Mouse (Mus musculus): ENCODE results near the gene Kmt2b. TPM values are rescaled to one million over a fixed set of nuclear protein-coding genes. Genes with fewer than 3 reads are reported as not detected.

The Kmt2b gene
- total RNA-seq (2021), result 10 to 100 TPM; 39.1 to 57.1 TPM

GRCm38 (mm10) chr7:30588676-30589434 is at the start of gene Kmt2b:
Kmt2b (minus strand) TSS chr7:30588726.
- DNase-seq (ENCODE audit: extremely low spot score in 1 of 2, low spot score in 1 of 2), result peak; percentile 78 to 96

DNA sequence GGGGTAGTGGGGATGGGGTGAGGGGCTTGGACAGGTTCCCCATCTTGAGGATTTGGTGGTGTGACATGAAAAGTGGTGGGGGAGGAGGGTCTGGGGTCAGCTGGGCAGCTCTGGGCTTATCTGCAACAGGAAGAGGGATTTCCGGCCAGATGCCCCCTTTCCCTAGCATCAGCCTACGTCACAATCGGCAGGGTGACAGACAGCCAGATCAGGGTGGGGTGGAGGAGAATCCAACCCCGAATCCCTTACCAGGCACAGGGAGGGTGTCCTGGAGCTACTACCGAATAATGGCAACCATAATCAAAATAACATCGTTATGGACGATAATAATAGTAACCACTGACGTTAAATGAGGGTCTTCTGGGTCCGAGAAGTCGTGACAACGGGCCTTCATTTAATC is 47.9 kb upstream of the Kmt2b start:
- no peak for DNase-seq (ENCODE audit: extremely low spot score in 1 of 2, low spot score in 1 of 2)

DNA sequence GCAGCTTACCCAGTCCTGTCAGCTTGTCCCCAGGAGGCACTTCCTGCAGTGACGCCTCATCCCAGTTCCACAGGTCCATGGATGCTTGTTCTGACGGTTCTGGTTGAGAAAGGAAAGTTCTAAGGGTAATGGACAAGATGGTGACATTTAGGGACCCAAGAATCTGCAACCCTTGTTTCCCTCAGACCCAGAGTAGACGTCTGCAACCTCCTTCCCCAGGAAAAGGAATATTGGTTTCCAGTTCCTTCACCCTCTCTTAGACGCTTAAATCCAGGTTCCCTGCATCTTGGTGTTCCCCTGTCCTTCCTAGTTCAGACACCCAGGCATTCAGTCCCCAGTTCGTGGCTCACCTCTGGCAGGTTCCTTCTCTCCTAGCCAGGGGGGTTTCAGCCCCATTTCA is 47.2 kb upstream of the Kmt2b start, which contains the start of gene Etv2:
Gene Etv2, minus strand, starts transcription at position 101 of the 400 bp plus-strand sequence.
- no peak for DNase-seq (ENCODE audit: extremely low spot score in 1 of 2, low spot score in 1 of 2)

- peak in 1 of 2 experiments; percentile 43 for DNase-seq (ENCODE audit: extremely low spot score in 1 of 2, low spot score in 1 of 2)
Observed at GRCm38 (mm10) chr7:30634621-30635020, 46.1 kb upstream of the Kmt2b start.

DNA sequence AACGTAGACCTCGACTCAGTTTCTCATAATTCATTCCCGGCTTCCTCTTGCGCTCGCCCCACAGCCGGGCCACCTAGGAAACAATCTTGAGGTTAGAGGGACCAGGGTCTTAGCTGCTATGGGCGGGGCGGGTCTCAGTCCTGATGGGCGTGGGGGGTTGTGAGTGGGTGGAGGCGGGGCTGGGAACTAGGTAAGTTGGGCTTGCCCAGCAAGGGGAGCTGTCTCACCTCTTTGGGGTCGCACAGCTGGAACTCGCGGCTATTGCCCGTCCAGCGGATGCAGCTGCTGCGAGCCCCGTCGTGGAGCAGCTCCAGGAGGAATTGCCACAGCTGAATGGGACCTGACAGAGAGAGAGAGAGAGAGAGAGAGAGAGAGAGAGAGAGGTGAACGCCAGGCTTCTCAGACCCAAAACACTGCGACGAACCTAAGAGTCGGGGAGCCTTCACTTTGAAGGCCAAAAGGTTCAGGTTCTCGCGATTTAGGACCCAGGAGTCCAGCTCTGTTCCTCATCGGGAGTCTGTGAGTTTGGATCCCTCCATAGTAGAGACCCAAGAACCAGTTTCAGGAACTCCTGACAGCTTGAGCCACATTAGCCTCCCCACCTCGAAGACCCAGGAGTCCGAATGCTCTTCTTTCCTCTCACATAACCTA is 45.4 kb upstream of the Kmt2b start:
- DNase-seq (ENCODE audit: extremely low spot score in 1 of 2, low spot score in 1 of 2), result no peak

- DNase-seq (ENCODE audit: extremely low spot score in 1 of 2, low spot score in 1 of 2), result no peak
Observed at GRCm38 (mm10) chr7:30629013-30629412, 40.5 kb upstream of the Kmt2b start.

DNA sequence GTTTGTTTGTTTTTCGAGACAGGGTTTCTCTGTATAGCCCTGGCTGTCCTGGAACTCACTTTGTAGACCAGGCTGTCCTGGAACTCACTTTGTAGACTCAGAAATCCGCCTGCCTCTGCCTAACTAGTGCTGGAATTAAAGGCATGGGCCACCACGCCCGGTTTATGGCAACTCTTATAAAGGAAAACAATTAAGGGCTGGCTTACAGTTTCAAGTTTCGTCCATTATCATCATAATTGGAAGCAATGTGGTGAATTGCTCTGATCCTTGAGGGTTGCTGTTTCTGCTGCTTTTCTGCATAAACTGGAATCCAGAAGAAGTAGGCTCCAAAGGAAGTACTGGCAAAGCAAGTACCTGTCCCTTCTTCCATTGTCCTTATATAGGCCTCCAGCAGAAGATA is 38.1 kb upstream of the Kmt2b start:
- no peak for DNase-seq (ENCODE audit: extremely low spot score in 1 of 2, low spot score in 1 of 2)

GRCm38 (mm10) chr7:30625530-30626384 is 37.2 kb upstream of the Kmt2b start, which contains the start of gene Cox6b1:
Cox6b1 (minus strand) TSS chr7:30626151.
- peak; percentile 55 to 78 for DNase-seq (ENCODE audit: extremely low spot score in 1 of 2, low spot score in 1 of 2)

DNA sequence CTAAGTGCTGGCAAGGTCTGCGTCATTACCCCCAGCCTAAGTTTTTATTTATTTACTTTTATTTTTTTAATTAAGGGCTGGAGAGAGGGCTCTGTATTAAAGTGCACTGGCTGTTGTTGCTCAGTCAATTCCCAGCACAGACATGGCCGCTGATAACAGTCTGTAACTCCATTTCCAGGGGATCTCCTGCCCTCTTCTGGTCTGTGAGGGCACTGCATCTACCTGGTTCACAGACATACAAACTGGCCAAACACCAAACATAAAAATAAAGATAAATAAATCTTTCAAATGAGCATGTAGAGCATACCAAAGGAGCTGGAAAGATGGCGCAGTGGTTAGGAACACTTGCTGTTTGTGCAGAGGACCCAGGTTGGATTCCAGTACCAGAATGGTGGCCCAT is 30.7 kb upstream of the Kmt2b start:
- peak in 1 of 2 experiments; percentile 10 for DNase-seq (ENCODE audit: extremely low spot score in 1 of 2, low spot score in 1 of 2)

DNA sequence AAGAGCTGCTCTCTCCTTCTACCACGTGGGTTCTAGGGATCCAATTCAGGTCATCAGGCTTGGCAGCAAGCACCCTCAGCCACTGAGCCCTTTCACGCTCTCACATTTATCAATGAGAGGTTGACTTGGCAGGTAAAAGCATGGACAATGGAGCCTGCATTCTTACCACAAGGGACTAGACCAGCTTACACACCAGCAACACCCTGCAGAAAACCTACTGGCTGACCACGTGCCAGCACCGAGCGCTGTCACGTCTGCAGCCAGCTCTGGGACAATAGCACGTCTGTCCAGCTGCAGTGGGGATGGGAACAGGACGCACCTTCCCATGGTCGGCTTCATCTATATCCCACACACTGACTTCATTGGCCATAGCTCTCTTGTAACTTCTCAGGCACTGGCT is 30.1 kb upstream of the Kmt2b start:
- no peak for DNase-seq (ENCODE audit: extremely low spot score in 1 of 2, low spot score in 1 of 2)

DNA sequence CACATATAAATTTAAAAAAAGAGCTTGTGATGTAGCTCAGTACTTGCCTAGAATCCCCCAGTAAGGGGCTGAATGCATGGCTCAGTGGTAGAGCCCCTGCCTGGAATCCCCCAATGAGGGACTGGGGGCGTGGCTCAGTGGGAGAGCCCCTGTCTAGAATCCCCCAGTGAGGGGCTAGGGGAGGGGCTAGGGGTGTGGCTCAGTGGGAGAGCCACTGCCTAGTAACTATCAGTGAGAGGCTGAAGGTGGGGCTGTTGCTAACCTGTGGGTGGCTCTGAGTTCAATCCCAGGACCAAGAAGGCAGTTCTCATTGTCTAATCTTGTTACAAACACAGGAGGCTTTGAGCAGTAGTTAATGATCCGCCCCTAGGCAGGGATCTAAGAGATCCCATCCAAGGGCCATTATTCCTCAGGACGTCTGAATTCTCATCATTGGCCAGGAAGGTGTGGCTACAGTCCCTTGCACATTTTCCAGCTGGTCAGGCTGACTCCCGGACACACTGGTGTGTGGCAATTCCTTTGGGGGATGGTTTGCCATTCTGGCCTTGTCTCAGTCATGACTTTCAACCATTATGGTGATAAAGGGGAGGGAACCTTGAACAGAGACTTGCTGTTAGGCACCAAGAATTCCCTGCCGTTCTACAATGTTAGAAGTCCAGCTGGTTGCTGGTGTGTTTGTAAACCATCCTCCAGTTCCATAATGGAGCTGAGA is 26.7 kb upstream of the Kmt2b start:
- no peak for DNase-seq (ENCODE audit: extremely low spot score in 1 of 2, low spot score in 1 of 2)

- no peak for DNase-seq (ENCODE audit: extremely low spot score in 1 of 2, low spot score in 1 of 2)
Observed at GRCm38 (mm10) chr7:30614454-30614853, 25.9 kb upstream of the Kmt2b start.

GRCm38 (mm10) chr7:30613529-30614112 is 25.1 kb upstream of the Kmt2b start:
- DNase-seq (ENCODE audit: extremely low spot score in 1 of 2, low spot score in 1 of 2), result peak; percentile 34 to 58

DNA sequence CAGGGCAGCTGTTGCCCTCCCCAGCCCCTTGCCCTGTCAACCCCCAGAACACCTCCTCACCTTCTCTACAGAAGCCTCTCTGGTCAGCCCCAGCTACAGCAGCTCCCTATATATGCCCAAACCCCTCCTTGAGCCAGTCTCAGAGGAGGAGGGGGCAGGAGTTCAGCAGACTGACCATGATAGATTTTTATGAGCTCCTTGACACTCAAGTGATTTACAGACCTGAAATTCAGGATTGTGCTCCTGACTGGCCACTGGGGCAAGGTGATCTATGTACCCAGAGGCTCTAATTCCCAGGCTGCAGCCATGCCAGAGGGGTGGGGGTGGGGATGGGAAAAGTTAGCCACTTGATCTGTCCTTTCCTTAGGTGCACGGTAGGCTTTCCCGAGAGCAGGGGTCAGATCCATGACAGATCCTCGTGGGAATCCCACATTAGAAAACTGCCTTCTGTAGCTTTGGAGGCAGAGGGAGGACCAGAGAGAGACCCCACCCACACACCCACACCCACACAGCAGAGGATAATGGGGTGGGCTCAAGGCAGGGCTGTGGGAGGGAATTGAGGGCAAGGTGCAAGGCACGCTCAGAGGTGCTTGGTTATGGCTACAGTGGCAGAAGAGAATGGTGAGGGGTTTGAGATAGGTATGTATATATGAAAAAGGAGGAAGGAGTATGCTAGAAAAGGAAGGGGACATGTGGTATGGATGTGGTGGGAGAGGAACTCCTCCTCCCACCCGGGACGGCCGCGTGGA is 24.3 kb upstream of the Kmt2b start, which contains the start of gene Upk1a:
Gene Upk1a, minus strand, starts transcription at position 194 of the 749 bp plus-strand sequence.
- DNase-seq (ENCODE audit: extremely low spot score in 1 of 2, low spot score in 1 of 2), result no peak

DNA sequence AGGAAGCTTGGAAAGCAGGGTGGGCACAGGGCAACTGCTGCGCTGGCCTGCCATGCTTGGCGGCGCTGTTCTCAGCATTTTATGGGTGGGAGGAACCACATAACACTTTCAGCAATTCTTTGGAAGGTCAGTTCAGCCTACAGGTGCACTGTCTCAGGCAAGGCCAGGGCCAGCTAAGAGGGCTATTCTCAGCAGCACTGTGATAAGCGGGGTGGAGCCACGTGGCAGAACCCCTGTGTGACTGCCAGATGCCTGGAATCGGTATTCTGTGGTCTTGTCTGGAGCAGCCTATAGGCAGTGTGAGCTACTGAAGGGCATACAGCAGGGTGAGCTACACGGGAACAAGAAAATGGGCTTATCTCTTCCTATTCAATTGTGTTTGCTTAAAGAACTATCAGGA is 21.5 kb upstream of the Kmt2b start:
- DNase-seq (ENCODE audit: extremely low spot score in 1 of 2, low spot score in 1 of 2), result no peak

- no peak for DNase-seq (ENCODE audit: extremely low spot score in 1 of 2, low spot score in 1 of 2)
Observed at GRCm38 (mm10) chr7:30608476-30608875, 19.9 kb upstream of the Kmt2b start.

DNA sequence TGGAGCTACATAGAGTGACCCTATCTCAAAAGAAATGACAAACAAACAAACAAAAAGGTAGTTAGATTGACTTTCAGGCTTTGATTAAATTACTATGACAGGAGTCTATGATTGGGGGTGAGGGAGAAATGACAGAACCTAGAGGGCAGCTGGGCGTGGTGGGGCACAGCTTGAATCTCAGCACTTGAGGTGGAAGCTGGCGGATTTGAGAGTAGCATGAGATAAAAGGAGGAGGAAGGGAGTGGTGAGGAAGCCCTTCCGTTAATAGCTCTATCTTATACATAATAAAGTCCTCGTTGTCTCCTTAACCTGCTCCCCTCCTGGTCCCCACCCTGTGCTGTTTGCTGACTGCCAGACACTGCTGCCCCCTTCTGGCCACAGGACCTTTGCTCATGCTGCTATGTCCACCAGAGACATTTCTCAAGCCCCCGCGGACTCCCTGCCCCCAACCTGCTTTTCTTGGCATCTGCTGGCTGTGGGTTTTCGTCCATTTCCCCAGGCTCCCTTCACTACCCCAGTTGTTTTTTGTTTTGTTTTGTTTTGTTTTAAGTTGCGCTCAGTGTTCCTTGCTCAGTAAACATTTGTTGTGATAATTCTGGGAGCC is 19.3 kb upstream of the Kmt2b start:
- DNase-seq (ENCODE audit: extremely low spot score in 1 of 2, low spot score in 1 of 2), result peak in 1 of 2 experiments; percentile 43

DNA sequence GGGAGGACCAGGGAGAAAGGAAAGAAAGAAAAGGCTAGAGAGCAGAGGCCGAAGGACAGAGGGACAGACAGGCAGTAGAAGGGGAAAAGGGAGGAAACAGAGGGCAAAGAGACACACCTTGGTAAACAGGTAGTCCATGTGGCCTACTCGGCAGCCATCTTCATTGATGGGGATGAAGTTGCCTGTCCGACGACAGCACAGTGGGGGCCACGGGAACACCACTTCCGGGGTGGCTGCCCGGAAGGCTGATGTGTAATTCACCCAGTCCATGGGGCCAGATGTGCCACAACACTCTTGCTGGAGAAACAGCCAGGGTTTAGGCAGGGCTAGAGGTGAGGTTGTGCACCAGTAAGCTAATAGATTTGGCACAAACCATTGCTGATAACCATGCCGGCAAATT is 16.4 kb upstream of the Kmt2b start:
- no peak for DNase-seq (ENCODE audit: extremely low spot score in 1 of 2, low spot score in 1 of 2)

DNA sequence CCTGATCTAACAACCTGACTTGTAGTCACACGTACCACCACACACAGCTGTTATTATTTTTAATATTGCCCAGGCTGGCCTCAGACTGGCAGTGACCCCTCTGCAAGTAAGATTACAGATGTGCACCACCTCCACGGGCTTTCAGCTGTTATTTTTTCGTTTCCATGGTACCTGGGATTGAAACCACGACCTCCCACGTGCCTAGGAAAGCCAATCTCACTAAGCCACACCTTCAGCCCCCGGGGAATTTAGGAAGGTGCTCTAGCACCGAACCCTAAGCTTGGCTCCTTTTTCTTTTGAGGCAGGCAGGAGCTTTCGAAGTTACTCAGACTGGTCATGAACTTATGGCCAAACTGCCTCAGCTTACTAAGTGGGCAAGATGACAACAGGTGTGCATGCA is 15.9 kb upstream of the Kmt2b start:
- DNase-seq (ENCODE audit: extremely low spot score in 1 of 2, low spot score in 1 of 2), result no peak
